Mouse (Mus musculus) small intestine, adult 2 months (tissue): Measurements from ENCODE around the gene Raet1e. TPM values are rescaled to one million over a fixed set of nuclear protein-coding genes. Genes with fewer than 3 reads are reported as not detected.
"Not testable (repeated sequence)": the region's sequence is repeated elsewhere in the genome, so short reads cannot be mapped to it uniquely, and the experiment has no call there.

Experiments
- H3K27ac ChIP-seq: fragments of 200-500 bp; 2 replicates; pipeline ENCODE4 v1.5.1; 2012; ENCODE audit warnings: low read depth, low read length, control low read depth, inconsistent platforms; ENCODE audit not compliant: insufficient read depth
- H3K27me3 ChIP-seq: fragments of 200-500 bp; 2 replicates; pipeline ENCODE4 v1.6.1; 2012; ENCODE audit warnings: mild to moderate bottlenecking, moderate library complexity, low read length, inconsistent platforms; ENCODE audit not compliant: control insufficient read depth, insufficient read depth
- H3K36me3 ChIP-seq: fragments of 200-500 bp; 2 replicates; pipeline ENCODE4 v1.6.1; 2012; ENCODE audit warnings: mild to moderate bottlenecking, low read length, control low read depth, inconsistent platforms; ENCODE audit not compliant: control insufficient read depth, insufficient read depth
- H3K4me1 ChIP-seq: fragments of 200-500 bp; 2 replicates; pipeline ENCODE4 v1.6.1; 2012; ENCODE audit warnings: low read length, inconsistent platforms, mixed read lengths; ENCODE audit not compliant: control insufficient read depth, insufficient read depth, insufficient read length
- H3K4me3 ChIP-seq: fragments of 200-500 bp; 2 replicates; pipeline ENCODE4 v1.5.1; 2012; ENCODE audit warnings: low read depth, mild to moderate bottlenecking, control low read depth, inconsistent platforms, low read length, moderate library complexity
- CTCF ChIP-seq: fragments of 200-500 bp; IDR thresholded peaks from 2 replicates; pipeline ENCODE4 v1.5.1; 2012; ENCODE audit warnings: low read depth, mild to moderate bottlenecking, control low read depth, inconsistent platforms, low read length, moderate library complexity, mixed read lengths; ENCODE audit not compliant: insufficient replicate concordance, insufficient read length; ENCODE audit errors: extremely low read depth
- POLR2A ChIP-seq: fragments of 200-500 bp; IDR thresholded peaks from 2 replicates; pipeline ENCODE4 v1.6.1; 2012; ENCODE audit warnings: low read depth, mild to moderate bottlenecking, control low read depth, inconsistent platforms, low read length, moderate library complexity
- WGBS: fragments of 180-500 bp; shearing (Covaris S2); methylation state at CpG from one replicate; pipeline ENCODE4 v1.1.7; 2018; 5-methylcytosine and 5-hydroxymethylcytosine counted together
- polyA plus RNA-seq: library from polyadenylated mRNA; depleted of rRNA; stranded (reverse); fragments of >200 nt; gene quantifications from 2 replicates; pipeline ENCODE4 v1.2.3, GENCODE M21; 2012; rRNA removed

The Raet1e gene
- polyA plus RNA-seq = 0.37 and 0.44 TPM in 2 replicates

DNA sequence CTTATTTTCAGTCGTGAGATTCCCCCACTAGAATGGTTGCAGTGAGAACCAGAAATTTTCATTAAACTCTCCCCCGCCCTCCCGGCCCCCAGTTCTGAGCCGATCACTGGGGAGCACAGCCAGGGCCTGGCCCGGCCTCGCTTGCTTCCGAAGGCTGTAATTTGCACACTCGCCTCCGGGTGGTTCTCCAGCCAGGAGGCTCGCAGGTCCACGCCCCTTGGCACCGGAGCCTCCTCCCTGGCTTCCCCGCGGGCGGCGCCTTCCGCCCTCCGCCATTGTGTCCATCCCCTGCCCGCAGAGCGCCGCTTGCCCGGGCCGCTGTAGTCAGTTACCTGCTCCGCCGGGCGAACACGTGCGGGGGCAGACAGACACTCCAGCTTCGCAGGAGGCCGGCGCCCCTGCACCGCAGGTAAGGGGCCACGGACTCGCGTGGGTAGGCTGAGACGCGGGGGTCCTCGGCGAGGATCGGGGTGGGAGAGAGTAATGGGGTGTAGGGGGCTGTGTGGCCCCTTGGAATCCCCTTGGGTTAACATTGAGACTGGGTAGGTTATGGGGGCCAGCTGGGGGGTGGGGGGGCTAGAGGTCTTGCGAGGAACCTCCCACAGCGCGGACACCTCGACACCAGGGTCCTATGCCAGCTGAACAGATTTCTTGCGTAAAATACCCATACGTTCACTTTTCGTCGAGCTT is at the start of gene Raet1e, which contains the start of gene H60b:
Gene Raet1e, plus strand, starts transcription at position 260 of the 690 bp plus-strand sequence.
Gene H60b, plus strand, starts transcription at position 277 of the 690 bp plus-strand sequence.
- H3K27me3 ChIP-seq = peaks cover 43% of the 10 kb centered on the region
- H3K4me3 ChIP-seq = peak within 1 kb of the TSS; percentile 62
- H3K36me3 ChIP-seq, H3K27ac ChIP-seq, H3K4me1 ChIP-seq: not testable (repeated sequence)
- TF ChIP-seq CTCF = peak; percentile 26; the same call in 1 of the 2 replicates
- WGBS = under 1% methylated on average over 48 of the region's 48 CpGs

DNA sequence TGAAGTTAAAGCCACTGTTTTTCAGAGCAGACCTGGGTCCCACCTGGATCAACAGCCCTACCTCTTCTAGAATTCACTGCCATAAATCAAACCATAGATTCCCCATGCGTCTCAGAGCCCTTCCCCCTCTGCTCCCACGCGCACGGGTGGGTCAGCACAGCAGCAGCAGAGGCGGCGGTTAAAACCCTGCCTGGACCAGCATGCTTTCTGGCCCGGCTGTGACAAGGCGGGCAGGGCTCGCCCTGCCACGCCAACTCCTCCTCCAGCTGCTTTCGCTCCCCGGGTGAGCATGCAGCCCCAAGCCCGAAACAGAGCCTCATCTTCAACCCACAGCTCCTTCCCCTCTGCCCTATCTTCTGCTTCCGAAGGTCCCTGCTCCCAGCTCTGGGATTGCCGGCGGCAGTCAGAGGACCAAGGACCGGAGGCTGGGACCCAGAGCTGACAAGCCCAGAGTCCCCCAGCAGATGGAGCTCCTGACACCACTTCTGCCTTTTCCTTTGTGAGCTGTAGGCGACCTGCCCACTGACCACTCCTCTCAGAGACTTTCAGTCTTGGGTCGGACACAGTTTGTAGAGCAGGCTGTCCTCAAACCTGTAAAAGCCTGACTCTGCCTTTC is 17.6 kb upstream of the Raet1e start:
- H3K4me3 ChIP-seq = peak overlapping the region; percentile 57

DNA sequence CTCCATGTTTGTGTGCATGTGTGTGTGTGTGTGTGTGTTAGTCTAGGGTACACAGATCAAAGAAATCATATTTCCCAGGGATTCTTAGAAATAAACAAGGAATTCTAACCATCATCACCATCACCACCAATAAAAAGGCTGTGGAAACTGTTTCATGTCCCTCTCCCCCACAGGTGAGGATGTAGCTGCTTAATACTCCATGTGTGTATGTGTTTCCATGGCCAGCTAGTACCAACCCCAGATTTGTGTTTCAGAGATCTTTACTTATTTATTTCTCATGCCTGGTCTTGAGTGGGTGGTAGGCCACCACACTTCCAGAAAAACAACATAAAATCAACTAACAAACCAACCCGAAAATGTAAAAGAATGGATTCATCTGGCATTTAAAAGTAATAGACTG is 16.2 kb upstream of the Raet1e start:
- 82% methylated on average over 1 of the region's 1 CpGs for WGBS

More for the DNA sequence above, 17.6 kb upstream of the Raet1e start:
- peaks cover 4% of the 10 kb centered on the region for H3K4me1 ChIP-seq
- TF ChIP-seq CTCF = peak; percentile 64
- 0 out of 2 replicates have a peak, but pooled peaks have one; percentile 19 for TF ChIP-seq POLR2A
- no peaks in the 10 kb centered on the region for H3K36me3 ChIP-seq
- 2% methylated on average over 19 of the region's 19 CpGs for WGBS
- no peak overlapping the region for H3K27ac ChIP-seq
- peaks cover 2% of the 10 kb centered on the region; the same call in 1 of the 2 replicates for H3K27me3 ChIP-seq

DNA sequence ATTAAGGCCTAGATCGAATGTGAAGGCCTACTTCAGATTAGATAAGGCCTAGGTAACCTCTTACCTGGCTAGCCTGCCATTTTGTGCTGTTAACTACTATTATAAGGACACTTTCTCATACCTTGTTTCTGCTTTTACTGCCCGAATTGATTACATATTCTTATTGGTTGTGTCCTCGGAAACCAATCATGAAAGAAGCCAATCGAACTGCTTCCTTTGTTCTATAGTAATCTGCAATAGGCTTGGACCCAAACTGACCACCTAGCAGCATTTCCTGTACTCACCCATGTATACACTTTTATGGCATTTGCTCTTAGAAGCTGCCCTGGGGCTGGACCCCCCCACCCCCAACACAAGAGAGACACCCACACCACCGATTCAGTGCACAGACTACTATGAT is 15.4 kb upstream of the Raet1e start:
- Histone ChIP-seq H3K27ac (no peak overlapping the region), H3K36me3 (no peaks in the 10 kb centered on the region), H3K4me1 (peaks cover 4% of the 10 kb centered on the region), H3K27me3 (peaks cover 2% of the 10 kb centered on the region; the same call in 1 of the 2 replicates), H3K4me3 (no peak overlapping the region)
- TF ChIP-seq CTCF (no peak), POLR2A (no peak)
- WGBS = 71% methylated on average over 5 of the region's 5 CpGs

More for the DNA sequence above, 16.2 kb upstream of the Raet1e start:
- not testable (repeated sequence) for H3K4me3 ChIP-seq, H3K27me3 ChIP-seq, H3K4me1 ChIP-seq, H3K27ac ChIP-seq, H3K36me3 ChIP-seq

DNA sequence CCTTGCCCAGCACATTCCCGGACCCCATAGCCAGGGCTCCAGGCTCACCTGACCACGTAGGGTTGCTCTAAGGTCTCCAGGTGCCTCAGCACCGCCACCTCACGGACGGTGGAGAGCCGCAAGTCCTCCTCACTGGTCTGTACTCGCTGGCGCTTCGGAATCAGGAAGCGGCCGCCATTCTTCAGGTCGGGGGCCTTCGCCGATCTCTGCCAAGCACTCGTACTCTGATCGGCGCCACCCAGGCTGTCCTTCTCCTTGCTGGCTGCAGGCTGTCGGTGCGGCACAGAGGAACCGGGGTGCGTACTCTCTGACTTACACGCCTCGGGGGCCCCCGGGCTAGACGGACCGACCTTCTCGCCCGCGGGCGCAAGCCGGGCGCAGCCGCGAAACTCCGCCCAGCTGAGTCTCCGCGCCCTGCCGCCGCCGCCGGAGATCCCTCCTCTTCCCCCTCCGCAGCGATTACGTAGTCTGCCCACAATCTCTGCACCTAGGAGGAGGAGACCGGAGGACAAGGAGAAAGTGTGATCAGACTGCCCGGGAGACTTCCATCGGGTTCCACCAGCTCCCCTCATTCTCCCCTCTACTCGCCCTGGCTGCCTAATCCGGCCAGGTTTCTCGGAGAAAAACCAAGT is 9.8 kb upstream of the Raet1e start:
- peaks cover 25% of the 10 kb centered on the region for H3K27me3 ChIP-seq
- WGBS = under 1% methylated on average over 50 of the region's 50 CpGs
- peak; percentile 81 for TF ChIP-seq POLR2A
- peak; percentile 53 for TF ChIP-seq CTCF
- peak overlapping the region; percentile 78 for H3K4me3 ChIP-seq
- peaks cover 8% of the 10 kb centered on the region for H3K4me1 ChIP-seq
- H3K27ac ChIP-seq = peak overlapping the region; percentile 78
- H3K36me3 ChIP-seq = no peaks in the 10 kb centered on the region

DNA sequence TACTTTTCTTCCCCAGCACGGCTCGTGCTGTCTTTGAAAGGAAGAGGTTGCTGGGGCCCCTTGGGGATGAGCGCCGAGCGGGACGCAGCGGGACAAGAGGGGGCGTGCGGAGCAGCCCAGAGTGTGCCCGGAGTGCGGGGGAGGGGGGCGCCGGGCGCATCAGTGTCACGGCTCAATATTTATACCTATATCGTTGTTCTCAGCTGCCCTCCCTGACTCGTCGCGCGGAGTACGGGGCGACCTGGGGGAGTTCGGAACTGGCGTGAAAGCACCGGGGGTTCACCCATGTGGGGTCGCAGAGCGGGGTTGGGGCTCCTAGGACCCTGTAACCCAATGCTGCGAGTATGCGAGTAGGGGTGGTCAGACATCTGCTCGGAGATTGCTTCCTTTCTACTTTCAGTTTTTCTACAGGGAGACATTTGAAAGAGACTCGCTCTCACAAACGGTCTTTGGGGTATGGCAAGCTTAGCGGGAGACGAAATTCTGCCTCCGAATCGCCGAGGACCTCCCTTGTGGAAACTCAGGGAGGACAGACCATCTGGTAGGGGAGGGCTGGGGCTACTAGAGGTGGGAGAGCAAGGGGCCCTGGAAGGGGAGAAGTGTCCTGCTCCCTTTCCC is 9.2 kb upstream of the Raet1e start, which contains the start of gene E030030I06Rik:
Gene E030030I06Rik, minus strand, starts transcription at position 198 of the 618 bp plus-strand sequence.
- peak within 1 kb of the TSS; percentile 78 for H3K4me3 ChIP-seq
- H3K27ac ChIP-seq = peak within 1 kb of the TSS; percentile 78
- H3K36me3 ChIP-seq = no peaks in the 10 kb centered on the region
- WGBS = under 1% methylated on average over 37 of the region's 37 CpGs
- peaks cover 28% of the 10 kb centered on the region for H3K27me3 ChIP-seq
- H3K4me1 ChIP-seq = peaks cover 8% of the 10 kb centered on the region
- TF ChIP-seq POLR2A = no peak
- no peak for TF ChIP-seq CTCF
